8 mouse cellular contexts compared by ENCODE assay signal in genomic region chr3:82333128-82333969, GRCm38 (mm10). TPM values are rescaled to one million over a fixed set of nuclear protein-coding genes. Genes with fewer than 3 reads are reported as not detected.
DNase-seq lines count a peak whose midpoint lies in the region; ATAC-seq and TF ChIP-seq lines count a peak whose summit lies in the region.

No protein-coding gene starts in this region.

- no peaks in the 10 kb centered on the region for H3K4me1 ChIP-seq in cerebellum, adult 2 months (ENCODE audit: control insufficient read depth, insufficient read depth, low read length)
- H3K4me1 ChIP-seq in limb, embryonic 12.5 days (replicated peaks) = 0 out of 2 replicates have a peak, but pooled peaks cover 4% of the 10 kb centered on the region
- H3K4me1 ChIP-seq in midbrain, embryonic 12.5 days = no peaks in the 10 kb centered on the region
- 0 out of 2 replicates have a peak, but pooled peaks cover 3% of the 10 kb centered on the region for H3K4me1 ChIP-seq in stomach, embryonic 16.5 days (ENCODE audit: control insufficient read depth, insufficient read depth, low read length)

- H3K27ac ChIP-seq in cerebellum, adult 2 months (ENCODE audit: insufficient read depth, low read length) = no peak overlapping the region
- H3K27ac ChIP-seq in limb, embryonic 12.5 days = no peak overlapping the region
- H3K27ac ChIP-seq in midbrain, embryonic 12.5 days (replicated peaks) = no peak overlapping the region
- H3K27ac ChIP-seq in stomach, embryonic 16.5 days (ENCODE audit: low read length) = no peak overlapping the region

- peak; percentile 84 for ATAC-seq in inflammation-experienced regulatory T-cells, adult 6 months
- ATAC-seq in limb, embryonic 12.5 days (ENCODE audit: insufficient number of reproducible peaks, insufficient read depth, low FRiP score, low TSS enrichment, low read depth) = no peak
- ATAC-seq in midbrain, embryonic 12.5 days (ENCODE audit: low FRiP score, low read depth) = peak; percentile 77
- ATAC-seq in stomach, embryonic 16.5 days (ENCODE audit: insufficient read depth, low FRiP score) = no peak

- peak overlapping the region; percentile 56 for H3K4me2 ChIP-seq in limb, embryonic 12.5 days
- peak overlapping the region; percentile 50 for H3K4me2 ChIP-seq in midbrain, embryonic 12.5 days (replicated peaks)
- peak overlapping the region; percentile 52 for H3K4me2 ChIP-seq in stomach, embryonic 16.5 days (ENCODE audit: low read depth, low read length)

- H3K9me3 ChIP-seq in limb, embryonic 12.5 days = no peaks in the 10 kb centered on the region; the same call in 1 of the 2 replicates
- H3K9me3 ChIP-seq in midbrain, embryonic 12.5 days = no peaks in the 10 kb centered on the region
- H3K9me3 ChIP-seq in stomach, embryonic 16.5 days (replicated peaks; ENCODE audit: control insufficient read depth, low read length) = no peaks in the 10 kb centered on the region

- H3K36me3 ChIP-seq in limb, embryonic 12.5 days = no peaks in the 10 kb centered on the region
- H3K36me3 ChIP-seq in midbrain, embryonic 12.5 days = no peaks in the 10 kb centered on the region
- no peaks in the 10 kb centered on the region for H3K36me3 ChIP-seq in stomach, embryonic 16.5 days (ENCODE audit: control insufficient read depth, insufficient read depth, low read length)

- H3K4me3 ChIP-seq in cerebellum, adult 2 months (replicated peaks; ENCODE audit: insufficient read depth, low read depth, low read length) = no peak overlapping the region
- peak overlapping the region; percentile 33 for H3K4me3 ChIP-seq in limb, embryonic 12.5 days (replicated peaks)
- H3K4me3 ChIP-seq in midbrain, embryonic 12.5 days = peak overlapping the region; percentile 34
- peak overlapping the region; percentile 31 for H3K4me3 ChIP-seq in stomach, embryonic 16.5 days (replicated peaks; ENCODE audit: low read length)

- WGBS in cerebellum, adult 2 months = 7% methylated on average over 16 of the region's 16 CpGs
- WGBS in limb, embryonic 12.5 days = 7% methylated on average over 16 of the region's 16 CpGs
- 7% methylated on average over 16 of the region's 16 CpGs for WGBS in midbrain, embryonic 12.5 days
- WGBS in stomach, embryonic 16.5 days = 8% methylated on average over 16 of the region's 16 CpGs

- peak; percentile 30 to 52 for DNase-seq in urinary bladder, postnatal 36 days (ENCODE audit: low spot score in 2 of 2)
- no peak for DNase-seq in urinary bladder, adult 18-20 months (ENCODE audit: low spot score in 2 of 2)
- peak; percentile 51 to 57 for DNase-seq in cerebellum, adult 2 months
- DNase-seq in forelimb bud, embryonic 11.5 days (ENCODE audit: low read depth, low spot score) = peak; percentile 83

- H3K9ac ChIP-seq in limb, embryonic 12.5 days (replicated peaks) = peak overlapping the region; percentile 45
- no peak overlapping the region; the same call in 1 of the 2 replicates for H3K9ac ChIP-seq in midbrain, embryonic 12.5 days (replicated peaks)
- H3K9ac ChIP-seq in stomach, embryonic 16.5 days (ENCODE audit: low read length) = peak overlapping the region; percentile 27

- no peaks in the 10 kb centered on the region for H3K27me3 ChIP-seq in cerebellum, adult 2 months (ENCODE audit: control insufficient read depth, insufficient read depth, low read length)
- no peaks in the 10 kb centered on the region for H3K27me3 ChIP-seq in limb, embryonic 12.5 days
- no peaks in the 10 kb centered on the region for H3K27me3 ChIP-seq in midbrain, embryonic 12.5 days
- no peaks in the 10 kb centered on the region for H3K27me3 ChIP-seq in stomach, embryonic 16.5 days (ENCODE audit: control insufficient read depth, insufficient read depth, low read length)

- no peak for TF ChIP-seq POLR2A in cerebellum, adult 2 months (IDR thresholded peaks at IDR 0.05; ENCODE audit: borderline replicate concordance, insufficient read depth, low read length)

- peak; percentile 91 for TF ChIP-seq CTCF in cerebellum, adult 2 months (IDR thresholded peaks at IDR 0.05; ENCODE audit: borderline replicate concordance, insufficient read depth, low read depth, low read length)

RNA-seq across cellular contexts. Expression of gene Map9, which starts 24.5 kb away (rescaled TPM):
- polyA plus RNA-seq in cerebellum, adult 2 months (2012; rRNA removed) = 15.9 and 16.1 TPM in 2 replicates
- 1 to 10 TPM in 1 of 3 experiments, under 1 TPM in 2; 0.66 to 2.3 (median 0.96) TPM for polyA plus RNA-seq in inflammation-experienced regulatory T-cells, adult 6 months (2017; shearing (Covaris generic))
- 9.5 and 10.6 TPM in 2 replicates for polyA plus RNA-seq in limb, embryonic 12.5 days (2016; fragmentation: Nextera tagmentation; extraction: Ambion mirVana)
- 17.4 and 20.3 TPM in 2 replicates for polyA plus RNA-seq in midbrain, embryonic 12.5 days (2016; fragmentation: Nextera tagmentation; extraction: Ambion mirVana)
- polyA plus RNA-seq in stomach, embryonic 16.5 days (2015; fragmentation: Nextera tagmentation; extraction: Ambion mirVana) = 5.5 and 6.6 TPM in 2 replicates

Comparison
In these comparisons a context has a peak if more than half of its experiments do, and no peak if none do; other contexts are left out.
1. DNase-seq: peak in urinary bladder, postnatal 36 days (2 of 2), cerebellum, adult 2 months (2 of 2) and forelimb bud, embryonic 11.5 days (single experiment); none in urinary bladder, adult 18-20 months (0 of 2).
2. ATAC-seq: peak in inflammation-experienced regulatory T-cells, adult 6 months (single experiment) and midbrain, embryonic 12.5 days (single experiment); none in limb, embryonic 12.5 days (single experiment) and stomach, embryonic 16.5 days (single experiment).
3. Peak in every context shown above with its lines, with median percentiles within 50 percentile points of each other: H3K4me2 ChIP-seq.